Mouse (Mus musculus) granulocyte monocyte progenitor cell, adult 5-6 weeks (primary cell): Measurements from ENCODE around the gene Mvb12b. TPM values are rescaled to one million over a fixed set of nuclear protein-coding genes. Genes with fewer than 3 reads are reported as not detected.

ENCODE experiments used
- ATAC-seq: replicated peaks from 2 replicates; pipeline ENCODE4 v1.8.0; 2016; ENCODE audit warnings: mild to moderate bottlenecking, moderate TSS enrichment, inconsistent platforms; ENCODE audit not compliant: poor library complexity, severe bottlenecking
- total RNA-seq, 2 experiments: library from RNA; stranded (forward) in 1 of 2; stranded (reverse) in 1 of 2; fragments of 200-712, 200-1000 nt in 1 of 2; fragments of >200 nt in 1 of 2; fragmentation: Nextera tagmentation in 1 of 2; gene quantifications; 2 replicates each; pipeline ENCODE4 v1.2.3; 2014 to 2017

Mvb12b gene
- total RNA-seq, 2 experiments from 2014 or later, result 16.6 to 46.2 TPM

DNA sequence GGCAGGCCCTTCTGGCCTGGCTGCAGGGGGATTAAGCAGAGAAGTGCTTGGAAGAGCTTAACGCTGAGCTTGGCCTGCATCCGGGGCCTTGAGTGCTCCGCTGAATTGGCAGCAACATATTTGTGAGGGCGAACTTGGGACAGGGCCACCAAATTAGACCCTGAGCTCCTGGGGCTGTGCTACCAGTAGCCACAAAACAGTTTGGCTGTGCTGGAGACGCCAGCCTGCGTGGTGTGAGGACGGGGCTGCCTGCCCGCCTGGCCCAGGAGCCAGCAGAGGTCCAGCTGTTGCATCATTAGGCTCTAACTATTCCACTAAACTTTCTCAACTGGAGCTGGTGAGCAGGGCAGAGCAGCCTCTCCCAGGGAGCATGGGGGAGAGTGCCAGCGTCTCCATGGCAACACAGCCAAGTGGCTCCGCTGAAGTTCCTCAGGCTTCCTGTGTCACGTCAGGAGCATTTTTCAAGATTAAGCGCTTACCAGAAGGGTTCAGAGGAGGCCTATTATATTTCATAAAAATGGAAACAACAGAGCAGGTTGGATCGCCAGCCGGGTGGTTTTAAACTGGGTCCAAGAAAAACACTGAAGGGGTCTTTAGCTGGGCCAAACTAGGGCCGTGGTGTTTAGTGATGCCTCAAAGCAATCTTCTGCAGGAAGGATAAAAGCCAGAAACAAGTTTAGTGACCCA lies 134.0 kb downstream of the Mvb12b start:
- ATAC-seq, result peak; percentile 51

DNA sequence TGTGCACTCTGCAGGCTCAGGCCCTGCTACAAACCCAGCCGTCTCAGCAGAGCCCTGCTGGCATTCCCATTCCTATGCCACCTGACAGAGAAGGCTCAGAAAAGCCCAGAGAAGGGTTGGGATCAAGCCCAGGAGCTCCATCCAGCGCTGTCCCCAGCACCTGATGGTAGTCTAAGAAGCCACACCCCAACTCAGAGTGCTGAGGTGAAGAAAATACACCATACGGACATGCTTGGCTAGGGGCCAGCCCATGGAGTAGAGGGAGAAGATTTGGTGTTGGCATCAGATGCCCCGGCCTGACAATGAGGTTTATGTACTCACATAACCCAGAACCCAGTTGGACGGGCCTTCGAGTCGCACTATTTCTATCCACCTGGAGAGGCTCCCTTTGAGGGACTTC lies 137.1 kb downstream of the Mvb12b start:
- no peak for ATAC-seq

DNA sequence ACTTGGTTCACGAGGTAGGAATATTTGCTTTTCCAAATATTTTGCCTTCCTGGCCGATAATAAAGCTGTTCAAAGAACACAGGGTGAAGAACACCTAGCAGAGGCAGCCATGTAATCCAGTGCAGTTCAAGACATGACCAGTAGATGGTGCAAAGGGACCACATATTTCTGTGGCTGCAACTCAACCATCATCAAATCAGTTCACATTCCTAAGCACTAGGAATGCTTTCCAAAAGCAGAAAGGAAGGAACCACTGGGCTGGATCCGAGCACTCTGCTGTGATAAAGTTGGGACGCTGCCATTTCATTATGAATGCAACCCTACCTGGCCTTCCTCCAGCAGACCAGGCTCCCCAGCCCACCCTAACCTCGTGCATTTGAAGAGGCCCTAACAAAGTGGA lies 141.3 kb downstream of the Mvb12b start:
- peak; percentile 71 for ATAC-seq

DNA sequence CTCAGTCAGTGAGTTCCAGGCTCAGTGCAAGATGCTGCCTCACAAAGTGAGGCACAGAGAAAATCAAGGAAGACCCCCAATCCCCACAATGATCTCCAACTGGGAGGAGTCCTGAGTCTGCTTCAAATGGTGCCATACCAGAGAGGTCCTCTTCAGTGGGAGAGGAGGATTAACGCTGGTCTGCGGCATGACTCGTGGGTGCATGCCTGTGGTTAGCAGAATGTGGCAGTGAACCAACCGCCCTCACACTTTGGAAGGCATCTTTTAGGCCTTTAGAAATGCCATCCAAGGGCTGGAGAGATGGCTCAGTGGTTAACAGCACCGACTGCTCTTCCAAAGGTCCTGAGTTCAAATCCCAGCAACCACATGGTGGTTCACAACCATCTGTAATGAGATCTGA lies 142.0 kb downstream of the Mvb12b start:
- no peak for ATAC-seq

DNA sequence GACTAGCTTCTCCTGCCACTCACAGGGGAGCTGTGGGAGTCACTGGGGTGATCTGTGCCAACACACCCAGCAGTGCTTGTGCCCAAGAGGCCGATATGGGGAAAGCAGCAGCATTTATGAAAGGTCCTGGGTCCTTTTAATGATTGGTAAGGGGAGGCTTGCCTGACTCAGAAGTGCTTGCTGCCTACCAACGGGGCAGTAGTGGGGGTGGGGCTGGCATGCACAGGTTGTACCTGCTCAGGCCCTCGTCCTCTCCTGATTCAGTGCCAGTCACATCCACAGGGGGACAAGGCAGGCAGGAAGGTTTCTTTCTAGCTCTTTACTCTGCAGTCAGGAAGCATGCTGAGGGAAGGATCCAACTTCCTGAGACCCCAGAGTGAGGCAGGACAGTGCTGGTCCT lies 150.6 kb downstream of the Mvb12b start:
- ATAC-seq, result no peak

DNA sequence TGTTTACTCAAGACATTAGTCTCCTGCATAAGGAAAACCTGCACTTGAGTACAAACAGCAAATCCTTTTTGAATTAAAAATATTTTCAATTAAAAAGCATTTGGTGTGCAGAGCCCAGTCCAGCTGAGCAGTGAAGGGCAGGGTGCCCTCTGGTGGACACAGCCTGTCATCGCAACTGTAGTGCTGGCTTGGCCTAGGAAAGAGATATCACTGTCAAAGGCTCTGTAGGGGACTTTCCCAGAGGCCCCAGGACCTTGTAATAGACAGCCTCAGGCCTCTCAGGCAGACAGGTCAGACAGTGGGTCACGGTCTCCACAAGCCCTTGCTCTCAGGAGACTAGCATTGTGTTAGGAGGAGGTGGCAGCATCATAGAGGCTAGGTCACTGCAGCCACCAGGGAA lies 151.0 kb downstream of the Mvb12b start:
- peak; percentile 65 for ATAC-seq

DNA sequence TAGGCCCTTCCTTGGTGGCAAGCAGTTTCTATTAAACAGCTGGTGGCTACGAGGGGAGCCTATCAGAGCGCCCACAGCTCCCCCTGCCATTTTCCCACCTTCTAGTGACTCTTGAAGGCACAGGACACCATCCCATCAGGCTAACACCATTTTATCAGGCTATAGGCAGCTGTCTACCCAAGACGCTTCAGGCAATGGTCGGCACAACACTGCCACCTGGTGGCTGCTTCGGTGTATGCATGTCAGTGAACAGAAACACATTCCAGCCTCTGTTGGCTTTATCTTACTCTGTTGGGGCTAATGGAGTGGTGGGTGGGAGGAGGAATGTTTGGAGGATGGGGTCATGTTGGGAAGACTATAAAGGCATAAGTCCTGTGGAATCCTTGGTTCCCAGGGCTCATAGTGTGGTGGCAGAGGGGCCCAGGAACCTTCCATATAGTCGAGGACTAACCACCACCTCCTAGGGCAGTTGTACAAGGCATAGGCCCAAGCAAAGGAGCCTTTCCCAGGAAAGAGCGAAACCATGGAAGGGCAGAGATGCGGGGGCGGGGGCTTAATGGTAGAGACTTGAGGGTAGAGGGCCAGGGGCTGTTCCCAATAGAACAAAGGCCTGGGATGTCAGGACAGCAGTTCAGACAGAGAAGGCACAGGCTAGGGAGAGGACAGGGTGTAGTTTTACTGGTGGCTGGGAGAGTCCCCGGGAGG lies 152.8 kb downstream of the Mvb12b start:
- peak; percentile 54; the same call in 1 of the 2 replicates for ATAC-seq

DNA sequence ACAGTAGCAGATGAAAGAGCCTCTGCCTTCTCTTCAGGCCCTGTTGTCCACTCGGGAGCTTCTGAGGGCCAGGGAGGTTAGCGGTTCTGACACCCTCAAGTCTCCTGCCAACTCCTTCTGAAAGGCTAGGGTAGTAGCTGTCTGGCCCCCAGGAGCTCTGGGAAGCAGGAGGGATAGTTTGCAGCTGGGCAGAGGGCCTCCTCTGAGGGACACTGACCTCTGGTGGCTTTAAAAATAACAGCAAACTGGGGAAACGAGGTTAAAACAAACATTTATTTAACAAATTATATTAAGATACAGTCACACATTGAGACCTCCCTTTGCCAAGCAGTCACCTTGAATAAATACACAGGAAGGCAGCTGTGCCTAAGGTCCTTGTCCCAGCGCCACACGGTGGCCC lies 158.0 kb downstream of the Mvb12b start:
- no peak for ATAC-seq

DNA sequence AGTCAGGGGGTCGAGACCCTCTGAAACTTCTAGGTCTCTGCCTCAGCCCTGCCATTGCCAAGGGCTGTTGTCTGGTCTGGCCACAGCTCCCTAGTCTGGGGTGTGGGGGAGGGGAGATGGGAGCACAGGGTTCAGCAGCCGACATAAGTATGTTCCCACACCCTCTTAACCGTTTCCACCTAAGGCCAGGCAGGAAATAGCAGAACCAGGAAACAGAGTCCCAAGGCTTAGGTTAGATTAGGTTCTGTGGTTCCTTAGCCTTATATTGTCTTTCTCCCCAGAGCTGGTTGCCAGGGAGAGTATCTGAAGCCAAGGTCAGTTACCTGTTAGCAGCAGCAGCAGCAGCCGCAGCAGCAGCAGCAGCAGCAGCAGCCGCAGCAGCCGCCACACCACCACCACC lies 160.5 kb downstream of the Mvb12b start:
- ATAC-seq, result no peak

DNA sequence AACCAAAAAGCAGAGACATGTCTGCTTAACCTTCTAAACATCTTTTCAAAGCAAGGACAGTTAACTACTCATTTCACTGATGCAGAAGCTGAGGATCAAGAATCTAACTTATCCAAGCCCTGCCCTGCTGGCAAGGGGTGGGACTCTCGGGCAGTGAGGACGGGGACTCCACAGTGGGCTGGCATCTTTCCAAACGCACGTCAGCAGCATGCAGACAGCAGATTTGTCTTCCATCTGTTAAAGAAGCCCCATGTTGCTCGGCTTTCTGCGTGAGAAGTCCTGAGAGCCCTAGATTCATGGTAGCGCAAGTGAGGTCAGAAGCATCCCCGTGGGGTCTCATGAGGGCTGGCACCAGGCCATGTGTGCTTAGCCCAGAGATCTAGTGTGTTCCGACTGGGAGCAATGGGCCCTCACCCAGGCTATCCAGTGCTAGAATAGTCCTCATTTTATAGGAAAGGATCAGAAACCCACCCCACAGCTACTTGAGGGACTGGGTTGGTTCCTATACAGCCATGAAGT lies 167.3 kb downstream of the Mvb12b start:
- ATAC-seq, result no peak

DNA sequence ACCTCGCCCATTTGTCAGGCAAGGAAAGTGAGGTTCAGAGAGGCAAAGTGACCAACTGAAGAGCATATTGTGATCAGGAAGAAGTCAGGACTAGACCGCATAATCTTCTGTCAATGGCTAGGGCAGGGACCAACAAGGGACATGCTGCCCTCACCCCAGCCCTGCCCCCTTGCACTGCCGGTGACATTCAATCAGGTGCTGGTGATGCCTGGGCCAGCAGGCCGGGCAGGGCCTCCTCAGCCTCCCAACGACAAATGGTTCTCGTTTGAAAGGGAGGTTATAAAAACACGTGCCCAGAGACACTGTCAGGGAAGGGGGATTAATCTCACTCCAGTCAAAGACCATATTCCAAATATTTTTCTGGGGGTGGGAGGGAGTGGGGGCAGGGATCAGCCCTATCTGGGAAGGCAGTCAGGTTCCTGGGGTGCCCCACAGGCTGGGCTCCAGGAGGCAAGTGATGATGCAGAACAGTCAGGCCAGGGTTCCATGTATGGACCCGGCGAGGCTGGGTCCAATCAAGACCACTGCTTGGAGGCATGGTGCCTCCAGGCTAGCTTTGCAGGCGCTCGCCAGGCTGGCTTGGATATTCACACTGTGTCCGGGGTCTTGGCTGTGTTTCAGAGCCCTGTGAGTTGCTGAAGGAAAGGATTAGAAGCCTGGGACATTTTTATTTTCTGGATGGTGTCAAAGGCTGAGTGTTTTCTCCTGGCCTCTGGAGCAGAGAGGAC lies 168.2 kb downstream of the Mvb12b start:
- ATAC-seq, result no peak

DNA sequence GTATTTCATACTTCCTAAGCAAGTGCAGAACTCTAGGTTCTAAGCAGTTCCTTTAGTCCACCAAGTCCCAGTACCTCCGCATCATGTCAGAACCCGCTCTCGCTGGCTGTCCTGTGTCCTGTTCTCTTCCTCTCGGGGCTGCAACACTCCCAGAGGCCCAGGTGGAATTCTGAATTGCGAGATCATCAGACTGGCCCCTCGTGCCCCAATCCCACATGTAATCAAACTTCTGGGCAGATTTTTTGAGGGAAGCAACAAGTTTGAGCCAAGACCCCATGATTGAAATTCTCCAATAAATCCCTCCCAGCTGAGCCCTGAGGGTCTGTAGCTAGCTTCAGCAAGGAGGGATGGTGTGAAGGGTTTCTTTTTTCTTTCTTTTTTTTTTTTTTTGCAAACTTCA lies 169.2 kb downstream of the Mvb12b start:
- ATAC-seq, result no peak

DNA sequence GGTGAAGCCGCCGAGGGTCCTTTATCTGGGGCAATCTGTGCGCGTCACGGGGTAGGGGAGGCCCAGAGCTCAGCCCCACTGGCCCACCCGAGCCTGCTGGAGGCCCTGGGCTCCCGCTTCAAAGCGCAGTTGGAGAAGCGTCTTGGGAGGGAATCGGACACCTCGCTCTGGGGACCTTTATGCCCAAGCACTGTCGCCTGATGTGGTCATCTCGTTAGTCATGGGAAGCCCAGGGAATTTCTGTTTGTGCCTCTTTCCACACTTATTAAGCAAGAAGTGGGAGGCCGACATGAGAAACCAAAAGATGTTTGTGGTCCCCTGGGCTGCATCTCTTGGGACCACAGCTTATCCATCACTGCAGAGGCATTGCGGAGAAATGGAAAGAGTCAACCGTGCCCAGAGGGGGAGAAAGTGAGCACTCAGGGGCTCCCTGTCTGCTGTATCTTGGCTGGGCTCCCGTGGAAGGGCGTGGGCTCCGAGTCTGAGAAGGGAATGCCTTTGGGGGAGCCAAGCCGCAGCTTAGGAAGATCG lies 169.9 kb downstream of the Mvb12b start:
- ATAC-seq, result no peak

DNA sequence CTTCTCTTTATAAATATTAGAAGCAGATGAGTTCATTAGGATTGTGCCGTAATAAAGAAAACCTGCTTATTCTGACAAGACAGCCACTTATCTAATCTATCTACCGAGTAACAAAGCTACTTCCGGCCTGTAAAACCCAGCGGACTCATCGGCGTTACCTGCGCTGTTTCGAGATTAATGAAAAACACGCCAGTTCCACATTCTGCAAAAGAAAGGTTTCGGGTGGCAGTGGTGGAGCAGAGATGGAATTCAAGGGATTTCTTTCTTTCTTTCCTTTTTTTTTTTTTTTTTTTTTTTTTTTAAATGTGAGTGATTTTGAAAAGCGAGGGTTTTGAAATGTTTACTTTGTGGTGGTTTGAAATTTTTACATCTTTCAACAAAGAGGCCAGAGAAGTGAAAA lies 170.4 kb downstream of the Mvb12b start:
- no peak for ATAC-seq

DNA sequence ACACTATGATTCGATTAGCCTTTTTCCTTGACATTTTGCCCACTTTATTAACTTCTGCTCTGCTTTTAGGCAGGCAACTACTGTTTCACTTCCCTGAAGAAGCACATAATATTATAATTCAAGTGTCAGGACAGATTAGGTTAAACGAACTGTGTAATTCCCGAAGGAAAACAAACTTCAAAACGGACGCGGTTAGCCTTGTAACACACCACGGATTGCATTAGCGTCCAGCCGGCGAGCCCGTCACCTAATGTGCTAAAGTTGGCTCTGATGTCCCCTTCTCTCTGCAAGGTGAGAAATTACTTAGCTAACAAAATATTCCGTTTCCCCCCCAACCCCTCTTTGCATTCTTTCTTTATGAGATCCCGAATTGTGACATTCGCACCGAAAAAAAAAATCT lies 170.9 kb downstream of the Mvb12b start:
- ATAC-seq, result no peak

DNA sequence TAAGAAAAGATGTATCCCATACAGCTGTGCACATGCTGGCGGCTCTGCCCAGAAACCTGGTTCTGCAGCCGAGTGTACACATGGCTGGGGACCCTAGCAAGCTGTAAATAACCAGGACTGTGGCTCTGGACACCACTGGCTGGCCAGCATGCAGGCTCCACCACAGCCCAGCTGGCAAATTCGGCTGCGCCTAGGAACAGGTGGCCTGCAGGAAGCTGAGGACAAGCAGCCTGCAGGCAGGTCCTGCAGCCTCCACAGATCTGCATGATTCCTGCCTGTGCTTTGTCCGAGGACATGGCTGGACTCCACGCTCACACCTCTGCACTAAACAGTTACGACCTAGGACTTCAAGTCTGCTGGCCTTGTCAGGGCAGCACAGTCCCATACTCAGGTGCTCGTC lies 172.8 kb downstream of the Mvb12b start:
- ATAC-seq, result no peak

DNA sequence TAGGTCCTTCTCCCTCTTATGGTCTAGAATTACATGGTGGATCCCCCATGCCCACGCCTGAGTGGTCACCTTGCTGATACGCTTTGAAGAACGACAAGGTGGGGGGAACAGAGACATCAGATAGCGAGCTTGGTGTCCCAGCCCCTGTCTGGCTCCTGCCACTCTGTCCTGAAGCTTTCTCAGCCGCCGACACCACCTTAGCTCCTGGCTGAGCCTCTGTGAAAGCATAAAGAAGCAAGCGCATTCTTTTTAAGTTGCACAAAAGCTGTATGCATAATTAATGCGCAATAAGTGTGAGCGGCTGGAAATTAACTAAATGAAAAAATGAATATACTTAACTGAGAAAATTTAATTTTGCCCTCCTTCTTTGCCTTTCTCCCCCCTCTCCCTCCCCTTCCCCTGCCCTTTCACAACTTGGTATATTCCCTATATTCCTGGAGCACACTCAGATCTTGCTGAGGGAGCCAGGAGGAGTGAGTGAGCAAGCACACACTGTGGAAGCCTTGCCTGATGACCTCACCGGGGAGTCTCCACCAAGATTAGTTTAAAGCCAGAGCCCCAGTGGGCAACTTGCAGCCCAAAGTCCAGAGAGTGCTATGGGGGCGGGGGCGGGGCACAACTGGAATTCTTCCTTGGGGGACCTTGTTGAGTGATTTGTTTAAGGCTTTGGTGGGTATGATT lies 174.0 kb downstream of the Mvb12b start:
- no peak for ATAC-seq

DNA sequence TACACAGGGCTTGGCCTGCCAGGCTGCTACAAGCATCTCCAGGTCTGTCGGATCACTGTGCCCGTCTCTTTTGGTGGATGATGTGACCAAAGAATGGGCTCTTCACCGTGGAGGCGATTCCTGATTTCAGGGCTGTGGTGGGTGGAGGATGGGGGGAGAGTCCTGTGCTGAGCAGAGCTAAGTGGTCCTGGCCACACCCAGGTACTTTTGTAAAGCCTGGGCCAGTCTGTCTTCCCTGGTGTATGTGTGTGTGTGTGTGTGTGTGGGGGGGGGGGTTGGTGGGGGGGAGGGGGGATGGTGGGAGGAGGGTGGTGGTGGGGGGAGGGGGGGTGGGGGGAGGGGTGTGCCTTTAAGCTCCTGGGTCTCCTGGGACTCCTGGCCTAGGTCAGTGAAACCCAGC lies 174.9 kb downstream of the Mvb12b start:
- ATAC-seq, result no peak

DNA sequence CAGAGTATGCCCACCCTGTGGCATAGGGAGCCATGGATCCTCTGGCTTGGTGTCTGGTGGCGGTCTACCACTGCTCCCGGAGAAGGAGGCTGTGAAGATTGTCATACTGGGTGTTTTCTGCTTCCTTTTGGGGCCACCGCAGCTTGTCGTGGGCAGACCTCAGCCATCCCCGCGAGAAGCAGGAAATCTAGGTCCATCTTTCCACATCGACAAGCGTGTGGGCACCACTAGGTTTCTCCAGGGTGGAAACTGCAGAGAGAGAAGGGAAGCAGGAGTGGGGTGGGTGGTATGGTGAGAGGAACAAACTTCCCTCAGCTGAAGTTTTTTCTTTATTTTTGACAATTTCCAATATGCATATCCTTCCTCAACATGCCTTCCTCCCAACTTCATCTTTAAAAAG lies 178.9 kb downstream of the Mvb12b start:
- ATAC-seq, result no peak

DNA sequence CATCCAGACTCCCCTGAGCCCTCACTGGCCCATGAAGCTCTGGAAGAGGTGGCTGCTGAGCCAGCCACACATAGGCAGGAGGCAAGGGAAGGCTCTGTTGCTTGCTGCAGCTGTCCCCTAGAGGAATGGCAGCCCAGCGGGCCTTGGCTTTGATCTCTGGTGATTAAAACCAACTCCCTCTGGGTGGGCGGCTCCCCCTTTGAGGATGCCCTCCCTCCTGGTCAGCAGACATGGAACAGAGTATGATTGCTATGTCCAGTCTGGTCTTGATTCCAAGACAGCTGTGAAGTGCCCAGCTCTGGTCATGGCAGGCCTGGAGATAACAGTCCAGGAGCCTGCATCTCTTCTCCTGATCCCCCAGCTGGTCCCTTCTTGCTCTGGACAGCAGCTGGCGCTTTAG lies 179.7 kb downstream of the Mvb12b start:
- no peak for ATAC-seq

DNA sequence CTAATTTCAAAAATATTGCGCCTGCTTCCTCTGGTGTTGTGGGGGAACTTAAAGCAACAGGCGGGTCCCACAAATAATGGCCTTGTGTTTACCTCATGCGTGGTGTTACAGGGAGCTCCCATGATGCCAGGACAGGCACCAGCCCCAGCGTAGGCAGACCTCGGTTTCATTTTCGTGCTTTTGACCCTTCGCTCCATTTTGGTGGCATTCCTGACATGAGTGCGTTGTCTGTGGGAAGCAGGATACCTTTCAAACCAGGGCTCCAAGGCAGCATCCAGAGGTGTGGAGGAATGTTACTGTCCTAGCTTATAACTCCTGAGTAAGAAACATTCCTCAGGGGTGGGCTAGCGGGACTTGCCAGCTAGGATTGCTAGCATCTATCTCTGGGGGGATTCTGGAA lies 181.3 kb downstream of the Mvb12b start:
- ATAC-seq, result no peak
